Mouse (Mus musculus) erythroblast, adult 5-6 weeks (primary cell): Measurements from ENCODE around the gene Srcap. TPM values are rescaled to one million over a fixed set of nuclear protein-coding genes. Genes with fewer than 3 reads are reported as not detected.

Source experiments
- ATAC-seq: replicated peaks from 2 replicates; pipeline ENCODE4 v1.8.0; 2016; ENCODE audit warnings: moderate number of reproducible peaks, mild to moderate bottlenecking, moderate TSS enrichment, inconsistent platforms; ENCODE audit not compliant: poor library complexity, low FRiP score, severe bottlenecking
- total RNA-seq, 2 experiments: library from RNA; stranded (forward) in 1 of 2; stranded (reverse) in 1 of 2; fragments of 150-400 nt in 1 of 2; fragments of 200-764, 138-1000 nt in 1 of 2; gene quantifications; 2 replicates each; pipeline versions ENCODE4 v1.2.3 to v1.2.4; 2015 to 2017; ENCODE audit warnings: low replicate concordance in 2 of 2

The Srcap gene
- total RNA-seq (2015; ENCODE audit: low replicate concordance), result 51.9 and 52.5 TPM in 2 replicates
- 59.9 and 65.1 TPM in 2 replicates for total RNA-seq (2017; ENCODE audit: low replicate concordance)

GRCm38 (mm10) chr7:127511808-127512230 lies at the start of gene Srcap:
TSS of gene Srcap (plus strand) at chr7:127511983.
- peak; percentile 96 for ATAC-seq

GRCm38 (mm10) chr7:127465191-127465590 lies 46.6 kb upstream of the Srcap start:
- no peak for ATAC-seq

GRCm38 (mm10) chr7:127465670-127466069 lies 46.1 kb upstream of the Srcap start:
- 0 out of 2 replicates have a peak, but pooled peaks have one; percentile 51 for ATAC-seq

GRCm38 (mm10) chr7:127466606-127467005 lies 45.2 kb upstream of the Srcap start:
- no peak for ATAC-seq

- ATAC-seq, result peak; percentile 48
These were observed 41.6 kb upstream of the Srcap start for GRCm38 (mm10) chr7:127470011-127470715.

GRCm38 (mm10) chr7:127470743-127471645 lies 40.8 kb upstream of the Srcap start:
- ATAC-seq, result peak; percentile 88

GRCm38 (mm10) chr7:127471646-127472010 lies 40.2 kb upstream of the Srcap start:
- peak; percentile 38 for ATAC-seq

GRCm38 (mm10) chr7:127472060-127472459 lies 39.7 kb upstream of the Srcap start:
- ATAC-seq, result peak; percentile 6; the same call in 1 of the 2 replicates

- ATAC-seq, result no peak
These were observed 38.1 kb upstream of the Srcap start for GRCm38 (mm10) chr7:127473705-127474104.

- ATAC-seq, result no peak
These were observed 37.3 kb upstream of the Srcap start for GRCm38 (mm10) chr7:127474378-127475070.

- no peak for ATAC-seq
These were observed 36.5 kb upstream of the Srcap start for GRCm38 (mm10) chr7:127475186-127475740.

- no peak for ATAC-seq
These were observed 35.4 kb upstream of the Srcap start for GRCm38 (mm10) chr7:127476336-127476735.

- ATAC-seq, result no peak
These were observed 34.9 kb upstream of the Srcap start for GRCm38 (mm10) chr7:127476855-127477254.

GRCm38 (mm10) chr7:127477687-127478634 lies 33.8 kb upstream of the Srcap start:
- ATAC-seq, result peak; percentile 80

GRCm38 (mm10) chr7:127478635-127479317 lies 33.0 kb upstream of the Srcap start, which contains the start of gene Fbrs:
TSS of gene Fbrs (plus strand) at chr7:127479199.
- ATAC-seq, result peak; percentile 54

- ATAC-seq, result no peak
These were observed 32.2 kb upstream of the Srcap start for GRCm38 (mm10) chr7:127479318-127480225.

- no peak for ATAC-seq
These were observed 31.5 kb upstream of the Srcap start for GRCm38 (mm10) chr7:127480321-127480720.
